Mouse (Mus musculus): ENCODE measurements around the gene Sh3glb1.

Sh3glb1 gene

GRCm38 (mm10) chr3:144714606-144715005 lies 5.5 kb downstream of the Sh3glb1 start:
- no peak for DNase-seq (ENCODE audit: low spot score)

GRCm38 (mm10) chr3:144714126-144714525 lies 6.0 kb downstream of the Sh3glb1 start:
- DNase-seq (ENCODE audit: low spot score) = no peak

GRCm38 (mm10) chr3:144711607-144712206 lies 8.4 kb downstream of the Sh3glb1 start:
- no peak for DNase-seq (ENCODE audit: low spot score)

- DNase-seq (ENCODE audit: low spot score) = no peak
Observed at GRCm38 (mm10) chr3:144708612-144709011, 11.5 kb downstream of the Sh3glb1 start.

- DNase-seq (ENCODE audit: low spot score) = no peak
Observed at GRCm38 (mm10) chr3:144703959-144704358, 16.2 kb downstream of the Sh3glb1 start.

GRCm38 (mm10) chr3:144698790-144699433 lies 21.2 kb downstream of the Sh3glb1 start:
- no peak for DNase-seq (ENCODE audit: low spot score)

GRCm38 (mm10) chr3:144697942-144698341 lies 22.2 kb downstream of the Sh3glb1 start:
- no peak for DNase-seq (ENCODE audit: low spot score)

- no peak for DNase-seq (ENCODE audit: low spot score)
Observed at GRCm38 (mm10) chr3:144697154-144697553, 23.0 kb downstream of the Sh3glb1 start.

- DNase-seq (ENCODE audit: low spot score) = no peak
Observed at GRCm38 (mm10) chr3:144694941-144695340, 25.2 kb downstream of the Sh3glb1 start.

GRCm38 (mm10) chr3:144694040-144694439 lies 26.1 kb downstream of the Sh3glb1 start:
- DNase-seq (ENCODE audit: low spot score) = no peak

GRCm38 (mm10) chr3:144692052-144692451 lies 28.1 kb downstream of the Sh3glb1 start:
- no peak for DNase-seq (ENCODE audit: low spot score)

- DNase-seq (ENCODE audit: low spot score) = peak; percentile 24
Observed at GRCm38 (mm10) chr3:144689236-144689635, 30.9 kb downstream of the Sh3glb1 start.

- DNase-seq (ENCODE audit: low spot score) = no peak
Observed at GRCm38 (mm10) chr3:144688284-144688683, 31.9 kb downstream of the Sh3glb1 start.

GRCm38 (mm10) chr3:144687618-144688017 lies 32.5 kb downstream of the Sh3glb1 start:
- no peak for DNase-seq (ENCODE audit: low spot score)

GRCm38 (mm10) chr3:144686146-144686545 lies 34.0 kb downstream of the Sh3glb1 start:
- no peak for DNase-seq (ENCODE audit: low spot score)

GRCm38 (mm10) chr3:144683136-144683814 lies 36.9 kb downstream of the Sh3glb1 start:
- no peak for DNase-seq (ENCODE audit: low spot score)

GRCm38 (mm10) chr3:144681542-144681941 lies 38.6 kb downstream of the Sh3glb1 start:
- DNase-seq (ENCODE audit: low spot score) = no peak

GRCm38 (mm10) chr3:144679701-144680159 lies 40.4 kb downstream of the Sh3glb1 start:
- DNase-seq (ENCODE audit: low spot score) = no peak

- no peak for DNase-seq (ENCODE audit: low spot score)
Observed at GRCm38 (mm10) chr3:144679137-144679536, 41.0 kb downstream of the Sh3glb1 start.

- DNase-seq (ENCODE audit: low spot score) = no peak
Observed at GRCm38 (mm10) chr3:144677751-144678150, 42.4 kb downstream of the Sh3glb1 start.

- DNase-seq (ENCODE audit: low spot score) = no peak
Observed at GRCm38 (mm10) chr3:144676249-144676648, 43.9 kb downstream of the Sh3glb1 start.

- no peak for DNase-seq (ENCODE audit: low spot score)
Observed at GRCm38 (mm10) chr3:144672016-144672415, 48.1 kb downstream of the Sh3glb1 start.
